ENCODE assay signal across 13 mouse cellular contexts in the genomic region with DNA sequence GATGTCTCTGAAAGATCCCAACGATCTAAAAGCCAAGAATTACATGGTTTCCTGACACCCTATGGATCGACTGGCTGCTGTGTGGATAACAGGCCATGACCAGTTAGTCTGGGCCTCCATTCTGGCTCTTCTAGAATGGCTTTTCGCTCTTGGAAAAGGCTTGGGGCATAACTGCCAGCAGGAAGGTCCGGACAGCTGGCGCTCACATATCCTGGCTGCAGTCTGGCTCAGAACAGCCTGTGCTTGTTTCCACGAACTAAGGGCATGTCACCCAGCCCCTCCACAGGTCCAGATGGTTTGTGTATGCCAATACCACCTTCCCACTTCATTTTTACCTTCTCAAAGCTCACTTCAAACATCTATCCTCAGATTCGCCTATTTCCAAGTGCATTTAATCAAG. TPM values are rescaled to one million over a fixed set of nuclear protein-coding genes. Genes with fewer than 3 reads are reported as not detected.
DNase-seq lines count a peak whose midpoint lies in the region; ATAC-seq and TF ChIP-seq lines count a peak whose summit lies in the region.
"Had no signal": no experiment of that assay in that cellular context is flagged by ENCODE, and none has a peak within 500 bp of the region (broad histone marks: within the 10 kb centered on the region; RNA-seq: fewer than 3 reads in every experiment).

No protein-coding gene starts in this region.

- no peak overlapping the region for H3K4me2 ChIP-seq in liver, embryonic 12.5 days
- no peak overlapping the region for H3K4me2 ChIP-seq in intestine, postnatal 0 days (replicated peaks; ENCODE audit: low read depth)
- no peak overlapping the region for H3K4me2 ChIP-seq in liver, postnatal 0 days (ENCODE audit: low read depth, low read length)

- 29% methylated on average over 7 of the region's 7 CpGs for WGBS in liver, adult 2 months
- WGBS in liver, embryonic 12.5 days (ENCODE audit: insufficient replicate concordance) = 67% methylated on average over 7 of the region's 7 CpGs
- 77% methylated on average over 7 of the region's 7 CpGs for WGBS in intestine, postnatal 0 days
- WGBS in liver, postnatal 0 days (ENCODE audit: insufficient replicate concordance) = 73% methylated on average over 7 of the region's 7 CpGs

- ATAC-seq in liver, embryonic 12.5 days = no peak
- no peak for ATAC-seq in intestine, postnatal 0 days
- no peak for ATAC-seq in liver, postnatal 0 days
- ATAC-seq: intestine, embryonic 16.5 days had no signal

- peaks cover 22% of the 10 kb centered on the region; the same call in 1 of the 2 replicates for H3K79me2 ChIP-seq in liver, adult 2 months (ENCODE audit: control insufficient read depth, insufficient read depth, low read length)

- peak overlapping the region; percentile 65 for H3K27ac ChIP-seq in liver, adult 2 months (replicated peaks; ENCODE audit: insufficient read depth, low read depth, low read length)
- no peak overlapping the region for H3K27ac ChIP-seq in liver, embryonic 12.5 days
- no peak overlapping the region for H3K27ac ChIP-seq in intestine, postnatal 0 days (ENCODE audit: low read depth, low read length)
- H3K27ac ChIP-seq in liver, postnatal 0 days (ENCODE audit: low read depth) = no peak overlapping the region
- H3K27ac ChIP-seq: liver, embryonic 14.5 days had no signal

- no peaks in the 10 kb centered on the region for H3K36me3 ChIP-seq in liver, adult 2 months (ENCODE audit: control insufficient read depth, insufficient read depth, low read length)
- no peaks in the 10 kb centered on the region for H3K36me3 ChIP-seq in liver, embryonic 12.5 days
- no peaks in the 10 kb centered on the region for H3K36me3 ChIP-seq in intestine, postnatal 0 days (ENCODE audit: control insufficient read depth, insufficient read depth)
- no peaks in the 10 kb centered on the region for H3K36me3 ChIP-seq in liver, postnatal 0 days (replicated peaks; ENCODE audit: insufficient read depth, low read length)

- no peaks in the 10 kb centered on the region for H3K27me3 ChIP-seq in liver, adult 2 months (ENCODE audit: control insufficient read depth, insufficient read depth, low read length)
- 0 out of 2 replicates have a peak, but pooled peaks cover 7% of the 10 kb centered on the region for H3K27me3 ChIP-seq in liver, embryonic 12.5 days (replicated peaks)
- H3K27me3 ChIP-seq in intestine, postnatal 0 days (replicated peaks; ENCODE audit: control insufficient read depth, insufficient read depth, low read length) = no peaks in the 10 kb centered on the region
- H3K27me3 ChIP-seq in liver, postnatal 0 days (ENCODE audit: insufficient read depth, low read length) = no peaks in the 10 kb centered on the region

- no peak for TF ChIP-seq EP300 in liver, postnatal 0 days (IDR thresholded peaks at IDR 0.05; ENCODE audit: low read depth)

- no peak for TF ChIP-seq POLR2A in liver, adult 2 months (IDR thresholded peaks at IDR 0.05; ENCODE audit: extremely low read depth, insufficient read depth, low read length)

- peak; percentile 49 for DNase-seq in gastrocnemius, adult 18-20 months (ENCODE audit: low spot score)
- no peak for DNase-seq in gastrocnemius, postnatal 4 days (ENCODE audit: low spot score in 2 of 2)
- peak; percentile 79 for DNase-seq in liver, adult 2 months (ENCODE audit: extremely low read depth, low read depth, low spot score)
- peak; percentile 77 to 80 for DNase-seq in cerebellum, postnatal 36 days
- DNase-seq in skeletal muscle tissue, adult 2 months (ENCODE audit: low read depth, low spot score) = peak; percentile 74
- no peak for DNase-seq in liver, postnatal 0 days
- DNase-seq: kidney, postnatal 36 days had no signal

- H3K9me3 ChIP-seq in liver, embryonic 12.5 days (replicated peaks) = no peaks in the 10 kb centered on the region
- no peaks in the 10 kb centered on the region for H3K9me3 ChIP-seq in intestine, postnatal 0 days (ENCODE audit: control insufficient read depth)
- no peaks in the 10 kb centered on the region for H3K9me3 ChIP-seq in liver, postnatal 0 days (ENCODE audit: low read length)
- H3K9me3 ChIP-seq: G1E had no signal

- no peak overlapping the region for H3K9ac ChIP-seq in liver, adult 2 months (ENCODE audit: low read depth, low read length)
- H3K9ac ChIP-seq in liver, embryonic 12.5 days = no peak overlapping the region
- H3K9ac ChIP-seq in intestine, postnatal 0 days (ENCODE audit: low read depth, low read length) = no peak overlapping the region
- no peak overlapping the region for H3K9ac ChIP-seq in liver, postnatal 0 days (replicated peaks)
- H3K9ac ChIP-seq: liver, embryonic 14.5 days had no signal

- TF ChIP-seq CTCF in liver, adult 2 months (IDR thresholded peaks at IDR 0.05; ENCODE audit: low read depth, low read length) = no peak
- TF ChIP-seq CTCF in intestine, postnatal 0 days (IDR thresholded peaks at IDR 0.05; ENCODE audit: low read depth) = no peak
- TF ChIP-seq CTCF in liver, postnatal 0 days (IDR thresholded peaks at IDR 0.05; ENCODE audit: low read depth) = no peak

- H3K4me1 ChIP-seq in liver, adult 2 months (ENCODE audit: control insufficient read depth, insufficient read depth, low read length) = peaks cover 46% of the 10 kb centered on the region
- peaks cover 17% of the 10 kb centered on the region for H3K4me1 ChIP-seq in liver, embryonic 12.5 days
- H3K4me1 ChIP-seq in intestine, postnatal 0 days (replicated peaks; ENCODE audit: control insufficient read depth, insufficient read depth, low read length) = peaks cover 10% of the 10 kb centered on the region
- peaks cover 17% of the 10 kb centered on the region for H3K4me1 ChIP-seq in liver, postnatal 0 days (ENCODE audit: insufficient read depth)

- no peak overlapping the region for H3K4me3 ChIP-seq in liver, adult 2 months (ENCODE audit: insufficient read depth, low read depth, low read length)
- no peak overlapping the region for H3K4me3 ChIP-seq in liver, embryonic 12.5 days
- no peak overlapping the region for H3K4me3 ChIP-seq in intestine, postnatal 0 days (ENCODE audit: low read depth, low read length)
- no peak overlapping the region for H3K4me3 ChIP-seq in liver, postnatal 0 days (ENCODE audit: low read depth, low read length)
- H3K4me3 ChIP-seq: myocyte had no signal

RNA-seq across cellular contexts. Expression of gene Homer2, which starts 22.0 kb away (rescaled TPM):
- total RNA-seq in gastrocnemius, adult 18-20 months (2021) = 10 to 100 TPM; 51.1 to 51.7 TPM
- 10 to 100 TPM; 22.3 to 23.3 TPM for total RNA-seq in gastrocnemius, postnatal 4 days (2021)
- total RNA-seq in liver, adult 2 months (2014; rRNA removed) = 30.9 and 32.2 TPM in 2 replicates
- polyA plus RNA-seq in liver, adult 2 months (2012; rRNA removed) = 18.4 and 24.6 TPM in 2 replicates
- 8.8 and 10.0 TPM in 2 replicates for polyA plus RNA-seq in liver, embryonic 12.5 days (2016; fragmentation: Nextera tagmentation; extraction: Ambion mirVana)
- 22.2 and 26.8 TPM in 2 replicates for polyA plus RNA-seq in intestine, postnatal 0 days (2015; fragmentation: Nextera tagmentation; extraction: Ambion mirVana)
- 8.6 and 9.1 TPM in 2 replicates for polyA plus RNA-seq in liver, postnatal 0 days (2015; fragmentation: Nextera tagmentation; extraction: Ambion mirVana)
- polyA plus RNA-seq: myocyte had no signal

Comparison
In these comparisons a context has a peak if more than half of its experiments do, and no peak if none do; other contexts are left out.
1. DNase-seq: peak in gastrocnemius, adult 18-20 months (single experiment), liver, adult 2 months (single experiment), cerebellum, postnatal 36 days (2 of 2) and skeletal muscle tissue, adult 2 months (single experiment); none in gastrocnemius, postnatal 4 days (0 of 2) and liver, postnatal 0 days (single experiment).